In genomic region chr17:5377930-5378310, GRCm38 (mm10) we compare ENCODE assay signal across 9 mouse cellular contexts. TPM values are rescaled to one million over a fixed set of nuclear protein-coding genes. Genes with fewer than 3 reads are reported as not detected.
DNase-seq lines count a peak whose midpoint lies in the region; ATAC-seq and TF ChIP-seq lines count a peak whose summit lies in the region.
"Had no signal": no experiment of that assay in that cellular context is flagged by ENCODE, and none has a peak within 500 bp of the region (broad histone marks: within the 10 kb centered on the region; RNA-seq: fewer than 3 reads in every experiment).

No protein-coding gene starts in this region.

- intact Hi-C loops in gastrocnemius, adult 2 months (cut with DNase I) = no loop called here

- H3K9me3 ChIP-seq in embryonic facial prominence, embryonic 13.5 days = no peaks in the 10 kb centered on the region
- no peaks in the 10 kb centered on the region for H3K9me3 ChIP-seq in liver, embryonic 11.5 days (ENCODE audit: control insufficient read depth, low read length)

- no peaks in the 10 kb centered on the region for H3K36me3 ChIP-seq in embryonic facial prominence, embryonic 13.5 days
- no peaks in the 10 kb centered on the region for H3K36me3 ChIP-seq in liver, embryonic 11.5 days (ENCODE audit: control insufficient read depth, insufficient read depth, low read length)

- ATAC-seq in embryonic facial prominence, embryonic 13.5 days (ENCODE audit: insufficient number of reproducible peaks, insufficient read depth, low FRiP score, low TSS enrichment, low read depth) = no peak
- ATAC-seq in liver, embryonic 11.5 days (replicated peaks; ENCODE audit: low FRiP score) = no peak

- peak; percentile 32 for DNase-seq in gastrocnemius, adult 2 months
- no peak for DNase-seq in gastrocnemius, postnatal 4 days (ENCODE audit: low spot score in 2 of 2)
- DNase-seq in ES-CJ7 (ENCODE audit: low read depth, low spot score) (peak; percentile 44), MN1 (ENCODE audit: low spot score) (no peak)
- peak; percentile 53 for DNase-seq in liver, embryonic 11.5 days (ENCODE audit: low spot score)
- DNase-seq in yolk sac, embryonic 10.5 days (ENCODE audit: low spot score) = peak; percentile 26
- DNase-seq in cerebellum, adult 9-11 months = no peak

- H3K9ac ChIP-seq in embryonic facial prominence, embryonic 13.5 days = no peak overlapping the region
- H3K9ac ChIP-seq in liver, embryonic 11.5 days (ENCODE audit: low read depth, low read length) = no peak overlapping the region

- H3K4me2 ChIP-seq in embryonic facial prominence, embryonic 13.5 days = peak overlapping the region; percentile 14; the same call in 1 of the 2 replicates
- H3K4me2 ChIP-seq in liver, embryonic 11.5 days = peak overlapping the region; percentile 32; the same call in 1 of the 2 replicates

- no peak overlapping the region for H3K27ac ChIP-seq in gastrocnemius, adult 2 months
- no peak overlapping the region for H3K27ac ChIP-seq in embryonic facial prominence, embryonic 13.5 days
- H3K27ac ChIP-seq in liver, embryonic 11.5 days (ENCODE audit: low read depth, low read length) = no peak overlapping the region
- H3K27ac ChIP-seq: kidney, postnatal 0 days had no signal

- peaks cover 15% of the 10 kb centered on the region; the same call in 1 of the 2 replicates for H3K4me1 ChIP-seq in embryonic facial prominence, embryonic 13.5 days
- H3K4me1 ChIP-seq in liver, embryonic 11.5 days (replicated peaks; ENCODE audit: control insufficient read depth, insufficient read depth, low read length) = no peaks in the 10 kb centered on the region

- WGBS in embryonic facial prominence, embryonic 13.5 days = 32% methylated on average over 7 of the region's 7 CpGs
- 28% methylated on average over 7 of the region's 7 CpGs for WGBS in liver, embryonic 11.5 days

- H3K27me3 ChIP-seq in embryonic facial prominence, embryonic 13.5 days = no peaks in the 10 kb centered on the region
- H3K27me3 ChIP-seq in liver, embryonic 11.5 days (replicated peaks; ENCODE audit: control insufficient read depth, insufficient read depth, low read length) = peaks cover 2% of the 10 kb centered on the region; the same call in 1 of the 2 replicates

- no peak for TF ChIP-seq CTCF in gastrocnemius, adult 2 months (IDR thresholded peaks at IDR 0.05)

- H3K4me3 ChIP-seq in gastrocnemius, adult 2 months = no peak overlapping the region
- no peak overlapping the region for H3K4me3 ChIP-seq in embryonic facial prominence, embryonic 13.5 days
- H3K4me3 ChIP-seq in liver, embryonic 11.5 days (ENCODE audit: low read depth, low read length) = no peak overlapping the region

RNA-seq across cellular contexts. Expression of gene Ldhal6b, which starts 40.6 kb away (rescaled TPM):
- under 1 TPM; 0.56 to 0.99 TPM for total RNA-seq in gastrocnemius, adult 2 months (2021)
- total RNA-seq in gastrocnemius, postnatal 4 days (2021) = 1 to 10 TPM in 1 of 2 experiments, under 1 TPM in 1; 0.91 to 1.1 TPM
- not detected in 2 replicates for polyA plus RNA-seq in embryonic facial prominence, embryonic 13.5 days (2015; fragmentation: Nextera tagmentation; extraction: Ambion mirVana)
- polyA plus RNA-seq in liver, embryonic 11.5 days (2014; fragmentation: Nextera tagmentation; extraction: Ambion mirVana) = 0.12 TPM in 1 of 2 replicates, not detected in the other
- polyA plus RNA-seq: kidney, postnatal 0 days had no signal

Comparison
In these comparisons a context has a peak if more than half of its experiments do, and no peak if none do; other contexts are left out.
1. DNase-seq: peak in gastrocnemius, adult 2 months (single experiment), ES-CJ7 (single experiment), liver, embryonic 11.5 days (single experiment) and yolk sac, embryonic 10.5 days (single experiment); none in gastrocnemius, postnatal 4 days (0 of 2), MN1 (single experiment) and cerebellum, adult 9-11 months (single experiment).